Mouse (Mus musculus): Measurements from ENCODE around the gene Dkk2. TPM values are rescaled to one million over a fixed set of nuclear protein-coding genes. Genes with fewer than 3 reads are reported as not detected.

The Dkk2 gene
- total and polyA plus RNA-seq, 3 experiments: not detected

GRCm38 (mm10) chr3:132129730-132130274 is 44.7 kb downstream of the Dkk2 start:
- no peak for DNase-seq (ENCODE audit: low read depth, low spot score)
- Histone ChIP-seq H3K9ac (ENCODE audit: control insufficient read depth, low read depth, low read length, poor library complexity, severe bottlenecking) (no peak overlapping the region), H3K4me3 (ENCODE audit: control insufficient read depth in 1 of 2, insufficient read depth in 1 of 2, low read depth in 2 of 2, low read length in 2 of 2) (no peak overlapping the region), H3K79me2 (ENCODE audit: control insufficient read depth, insufficient read depth, low read length, poor library complexity) (no peaks in the 10 kb centered on the region), H3K36me3 (ENCODE audit: control insufficient read depth in 1 of 2, insufficient read depth in 2 of 2, low read length in 2 of 2) (no peaks in the 10 kb centered on the region), H3K9me3 (replicated peaks; ENCODE audit: insufficient read depth, low read length) (no peaks in the 10 kb centered on the region), H3K4me1 (ENCODE audit: control insufficient read depth in 1 of 2, insufficient read depth in 2 of 2, low read length in 2 of 2) (no peaks in the 10 kb centered on the region), H3K27me3 (ENCODE audit: control insufficient read depth in 1 of 2, insufficient read depth in 2 of 2, low read length in 2 of 2) (no peaks in the 10 kb centered on the region), H3K27ac (ENCODE audit: control insufficient read depth, low read depth, low read length) (no peak overlapping the region)
- TF ChIP-seq CTCF (IDR thresholded peaks at IDR 0.05 in 2 of 3, conservative IDR thresholded peaks at IDR 0.05 in 1 of 3; ENCODE audit: control insufficient read depth in 1 of 3, insufficient read depth in 1 of 3, low read depth in 2 of 3, low read length in 3 of 3, poor library complexity in 1 of 3, severe bottlenecking in 1 of 3) (no peak), MYC (IDR thresholded peaks at IDR 0.05; ENCODE audit: low read depth, low read length) (no peak), EP300 (IDR thresholded peaks at IDR 0.05; ENCODE audit: low read depth in 1 of 2, low read length in 2 of 2) (no peak), UBTF (IDR thresholded peaks at IDR 0.05; ENCODE audit: borderline replicate concordance, insufficient read depth, low read depth, low read length) (no peak), KAT2A (conservative IDR thresholded peaks at IDR 0.05; ENCODE audit: low read depth, low read length) (no peak), SMC3 (IDR thresholded peaks at IDR 0.05; ENCODE audit: low read depth, low read length) (no peak), POLR2A (IDR thresholded peaks at IDR 0.05; ENCODE audit: control insufficient read depth in 1 of 2, insufficient read depth in 1 of 2, low read depth in 1 of 2, low read length in 2 of 2, poor library complexity in 1 of 2) (no peak), TAL1 (IDR thresholded peaks at IDR 0.05; ENCODE audit: low read length) (no peak), CHD1 (IDR thresholded peaks at IDR 0.05; ENCODE audit: low read depth, low read length) (no peak), NRF1 (IDR thresholded peaks at IDR 0.05; ENCODE audit: insufficient read depth, low read depth, low read length, poor library complexity, severe bottlenecking) (no peak)

GRCm38 (mm10) chr3:132130781-132131180 is 45.7 kb downstream of the Dkk2 start:
- Histone ChIP-seq H3K4me1 (ENCODE audit: control insufficient read depth in 1 of 2, insufficient read depth in 2 of 2, low read length in 2 of 2) (no peaks in the 10 kb centered on the region), H3K79me2 (ENCODE audit: control insufficient read depth, insufficient read depth, low read length, poor library complexity) (no peaks in the 10 kb centered on the region), H3K4me3 (ENCODE audit: control insufficient read depth in 1 of 2, insufficient read depth in 1 of 2, low read depth in 2 of 2, low read length in 2 of 2) (no peak overlapping the region), H3K36me3 (ENCODE audit: control insufficient read depth in 1 of 2, insufficient read depth in 2 of 2, low read length in 2 of 2) (no peaks in the 10 kb centered on the region), H3K9ac (ENCODE audit: control insufficient read depth, low read depth, low read length, poor library complexity, severe bottlenecking) (no peak overlapping the region), H3K9me3 (replicated peaks; ENCODE audit: insufficient read depth, low read length) (no peaks in the 10 kb centered on the region), H3K27me3 (ENCODE audit: control insufficient read depth in 1 of 2, insufficient read depth in 2 of 2, low read length in 2 of 2) (no peaks in the 10 kb centered on the region), H3K27ac (ENCODE audit: control insufficient read depth, low read depth, low read length) (no peak overlapping the region)
- no peak for TF ChIP-seq JUND (IDR thresholded peaks at IDR 0.05; ENCODE audit: low read depth, low read length)
- no peak for TF ChIP-seq NELFE (IDR thresholded peaks at IDR 0.05; ENCODE audit: low read depth, low read length)
- no peak for TF ChIP-seq KAT2A (conservative IDR thresholded peaks at IDR 0.05; ENCODE audit: low read depth, low read length)
- no peak for DNase-seq (ENCODE audit: low read depth, low spot score)

- Histone ChIP-seq H3K9ac (ENCODE audit: control insufficient read depth, low read depth, low read length, poor library complexity, severe bottlenecking) (no peak overlapping the region), H3K9me3 (replicated peaks; ENCODE audit: insufficient read depth, low read length) (no peaks in the 10 kb centered on the region), H3K27ac (ENCODE audit: control insufficient read depth, low read depth, low read length) (no peak overlapping the region), H3K79me2 (ENCODE audit: control insufficient read depth, insufficient read depth, low read length, poor library complexity) (no peaks in the 10 kb centered on the region), H3K4me3 (ENCODE audit: control insufficient read depth in 1 of 2, insufficient read depth in 1 of 2, low read depth in 2 of 2, low read length in 2 of 2) (no peak overlapping the region), H3K4me1 (ENCODE audit: control insufficient read depth in 1 of 2, insufficient read depth in 2 of 2, low read length in 2 of 2) (no peaks in the 10 kb centered on the region), H3K36me3 (ENCODE audit: control insufficient read depth in 1 of 2, insufficient read depth in 2 of 2, low read length in 2 of 2) (no peaks in the 10 kb centered on the region), H3K27me3 (ENCODE audit: control insufficient read depth in 1 of 2, insufficient read depth in 2 of 2, low read length in 2 of 2) (no peaks in the 10 kb centered on the region)
- TF ChIP-seq CTCF (IDR thresholded peaks at IDR 0.05 in 2 of 3, conservative IDR thresholded peaks at IDR 0.05 in 1 of 3; ENCODE audit: control insufficient read depth in 1 of 3, insufficient read depth in 1 of 3, low read depth in 2 of 3, low read length in 3 of 3, poor library complexity in 1 of 3, severe bottlenecking in 1 of 3) (no peak), UBTF (IDR thresholded peaks at IDR 0.05; ENCODE audit: borderline replicate concordance, insufficient read depth, low read depth, low read length) (no peak), MEF2A (IDR thresholded peaks at IDR 0.05; ENCODE audit: extremely low read depth, insufficient replicate concordance, low read depth, low read length, poor library complexity, severe bottlenecking) (no peak), KAT2A (conservative IDR thresholded peaks at IDR 0.05; ENCODE audit: low read depth, low read length) (no peak), ELF1 (IDR thresholded peaks at IDR 0.05; ENCODE audit: low read depth, low read length) (no peak), E2F4 (IDR thresholded peaks at IDR 0.05; ENCODE audit: borderline replicate concordance, low read depth, low read length) (no peak), RAD21 (IDR thresholded peaks at IDR 0.05; ENCODE audit: low read depth, low read length) (no peak), BHLHE40 (IDR thresholded peaks at IDR 0.05; ENCODE audit: borderline replicate concordance, low read depth, low read length) (no peak), POLR2A (IDR thresholded peaks at IDR 0.05; ENCODE audit: control insufficient read depth in 1 of 2, insufficient read depth in 1 of 2, low read depth in 1 of 2, low read length in 2 of 2, poor library complexity in 1 of 2) (no peak), MAZ (IDR thresholded peaks at IDR 0.05; ENCODE audit: low read depth, low read length) (no peak), EP300 (IDR thresholded peaks at IDR 0.05; ENCODE audit: low read depth in 1 of 2, low read length in 2 of 2) (no peak)
- no peak for DNase-seq (ENCODE audit: low read depth, low spot score)
Measured at GRCm38 (mm10) chr3:132131939-132132338, 46.8 kb downstream of the Dkk2 start.
